Mouse (Mus musculus) forebrain, postnatal 0 days (tissue): Measurements from ENCODE around the gene Mgp. TPM values are rescaled to one million over a fixed set of nuclear protein-coding genes. Genes with fewer than 3 reads are reported as not detected.
"Not testable (repeated sequence)": the region's sequence is repeated elsewhere in the genome, so short reads cannot be mapped to it uniquely, and the experiment has no call there.

ENCODE experiments used
- ATAC-seq: fragments of 200-750 bp; cut with Nextera tagmentation; 2 replicates; pipeline ENCODE4 v1.8.0; 2017; ENCODE audit warnings: mild to moderate bottlenecking, moderate library complexity
- DNase-seq: peaks from one replicate; pipeline ENCODE4 v3.0.0-alpha.2; 2015
- H3K27ac ChIP-seq: fragments of 300-500 bp; sonication (generic); 2 replicates; pipeline ENCODE4 v1.5.1; 2014; ENCODE audit warnings: low read depth, mild to moderate bottlenecking, antibody characterized with exemption, low read length, moderate library complexity, mixed read lengths
- H3K27me3 ChIP-seq: fragments of 300-500 bp; sonication (generic); 2 replicates; pipeline ENCODE4 v1.6.1; 2014; ENCODE audit warnings: mild to moderate bottlenecking, low read length, mixed read lengths; ENCODE audit not compliant: insufficient read depth
- H3K36me3 ChIP-seq: fragments of 300-500 bp; sonication (generic); 2 replicates; pipeline ENCODE4 v1.6.1; 2014; ENCODE audit warnings: mild to moderate bottlenecking, moderate library complexity; ENCODE audit not compliant: insufficient read depth
- H3K4me1 ChIP-seq: fragments of 300-500 bp; sonication (generic); 2 replicates; pipeline ENCODE4 v1.6.1; 2014; ENCODE audit warnings: antibody characterized with exemption; ENCODE audit not compliant: insufficient read depth
- H3K4me2 ChIP-seq: fragments of 300-500 bp; sonication (generic); 2 replicates; pipeline ENCODE4 v1.6.1; 2014; ENCODE audit warnings: low read depth, mild to moderate bottlenecking, moderate library complexity
- H3K4me3 ChIP-seq: fragments of 300-500 bp; sonication (generic); 2 replicates; pipeline ENCODE4 v1.5.1; 2014; ENCODE audit warnings: low read depth, low read length, mixed read lengths
- H3K9ac ChIP-seq: fragments of 300-500 bp; sonication (generic); 2 replicates; pipeline ENCODE4 v1.6.1; 2014; ENCODE audit warnings: mild to moderate bottlenecking
- H3K9me3 ChIP-seq: fragments of 300-500 bp; sonication (generic); 2 replicates; pipeline ENCODE4 v1.6.1; 2016; ENCODE audit warnings: low read length
- CTCF ChIP-seq: sonication (generic); IDR thresholded peaks from 2 replicates; pipeline ENCODE4 v1.5.1; 2016; ENCODE audit warnings: antibody characterized with exemption, control low read depth, low read depth
- WGBS: fragments of 180-500 bp; shearing (Covaris S2); extraction: QIAGEN DNeasy Blood & Tissue Kit; methylation state at CpG from one replicate; pipeline ENCODE4 v1.1.7; 2014; 5-methylcytosine and 5-hydroxymethylcytosine counted together
- polyA plus RNA-seq: library from polyadenylated mRNA; unstranded; fragments of >200 nt; fragmentation: Nextera tagmentation; extraction: Ambion mirVana; gene quantifications from 2 replicates; pipeline ENCODE4 v1.2.1, GENCODE M21; 2015
- total RNA-seq: library from RNA; depleted of rRNA; stranded (reverse); fragments of >200 nt; gene quantifications from 2 replicates; pipeline ENCODE4 v1.2.3, GENCODE M21; 2014

Gene Mgp
- total and polyA plus RNA-seq, 2 experiments from 2014 or later, result 31.2 to 39.9 TPM

DNA sequence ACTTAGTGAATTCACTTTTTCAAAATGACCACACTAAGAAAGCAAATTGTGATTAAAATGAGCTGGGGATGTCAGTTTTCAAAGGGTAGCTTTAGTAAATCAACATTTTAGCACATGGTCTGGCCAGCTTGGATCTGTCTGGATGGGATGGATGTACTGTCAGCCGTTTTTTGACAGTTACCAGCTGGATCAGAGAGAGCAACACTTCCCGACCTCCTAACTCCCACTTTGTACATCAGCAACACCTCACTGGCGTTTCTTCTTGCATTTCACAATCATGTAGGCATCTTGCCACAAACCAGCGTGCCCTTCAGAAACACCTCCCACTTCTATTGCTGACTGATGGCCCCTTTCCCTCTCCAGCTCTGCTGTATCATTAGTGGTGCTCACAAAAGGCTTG lies 22.6 kb upstream of the Mgp start:
- no peaks in the 10 kb centered on the region for H3K36me3 ChIP-seq
- ATAC-seq, result no peak
- no peak overlapping the region for H3K9ac ChIP-seq
- no peak overlapping the region for H3K27ac ChIP-seq
- TF ChIP-seq CTCF, result no peak
- H3K27me3 ChIP-seq, result no peaks in the 10 kb centered on the region
- 61% methylated on average over 4 of the region's 4 CpGs for WGBS
- no peak overlapping the region for H3K4me3 ChIP-seq
- no peaks in the 10 kb centered on the region for H3K9me3 ChIP-seq
- no peak for DNase-seq
- no peaks in the 10 kb centered on the region for H3K4me1 ChIP-seq
- no peak overlapping the region for H3K4me2 ChIP-seq

- no peak overlapping the region for H3K9ac ChIP-seq
- H3K4me2 ChIP-seq, result no peak overlapping the region
- WGBS, result 84% methylated on average over 4 of the region's 4 CpGs
- no peaks in the 10 kb centered on the region for H3K9me3 ChIP-seq
- DNase-seq, result no peak
- H3K27me3 ChIP-seq, result no peaks in the 10 kb centered on the region
- no peak overlapping the region for H3K4me3 ChIP-seq
- no peaks in the 10 kb centered on the region for H3K4me1 ChIP-seq
- ATAC-seq, result no peak
- no peak overlapping the region for H3K27ac ChIP-seq
- no peaks in the 10 kb centered on the region for H3K36me3 ChIP-seq
- no peak for TF ChIP-seq CTCF
Measured at GRCm38 (mm10) chr6:136897789-136898188, 22.2 kb upstream of the Mgp start.

DNA sequence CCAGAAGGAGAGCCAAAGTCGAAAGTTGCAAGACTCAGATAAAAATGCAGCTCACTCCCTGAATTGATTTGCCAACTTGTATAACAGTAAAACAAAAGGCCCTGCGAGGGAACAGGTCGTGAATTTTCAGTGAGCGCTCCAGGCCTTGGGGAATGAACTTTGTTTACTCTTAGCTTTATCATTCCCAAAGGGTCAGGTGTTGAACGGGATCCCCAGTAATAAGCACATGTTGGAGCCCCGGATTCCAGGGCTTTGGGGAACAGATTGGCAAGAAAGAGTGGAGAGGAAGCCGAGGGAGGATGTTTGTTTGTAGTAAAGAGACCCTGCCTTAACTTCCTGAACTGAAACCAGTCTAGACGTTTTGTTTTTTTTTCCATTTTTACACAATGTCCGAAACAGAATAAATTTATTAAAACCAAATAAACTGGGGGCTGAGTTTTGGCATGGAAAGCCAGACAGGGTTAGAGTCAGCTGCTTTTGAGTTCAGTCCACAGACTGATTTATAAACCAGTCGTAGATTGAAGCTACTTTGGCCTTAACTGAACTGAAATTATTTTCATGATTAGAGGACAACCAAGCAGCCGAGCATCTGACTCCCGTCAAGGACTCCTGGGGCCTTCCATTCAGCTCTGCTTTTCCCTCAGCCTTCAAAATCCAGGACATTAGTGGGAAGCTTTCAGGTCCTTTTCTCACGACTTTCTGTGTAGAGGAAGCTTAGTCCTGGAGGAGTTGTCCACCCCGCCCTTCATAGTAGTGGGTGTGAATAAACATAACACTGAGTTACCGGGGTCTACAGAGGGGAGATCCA lies 19.1 kb upstream of the Mgp start:
- Histone ChIP-seq H3K4me1 (no peaks in the 10 kb centered on the region), H3K4me3 (no peak overlapping the region), H3K9ac (no peak overlapping the region), H3K9me3 (no peaks in the 10 kb centered on the region), H3K4me2 (no peak overlapping the region), H3K27me3 (no peaks in the 10 kb centered on the region), H3K36me3 (no peaks in the 10 kb centered on the region), H3K27ac (no peak overlapping the region)
- TF ChIP-seq CTCF, result no peak
- ATAC-seq (no peak), DNase-seq (no peak)
- 61% methylated on average over 15 of the region's 15 CpGs for WGBS

DNA sequence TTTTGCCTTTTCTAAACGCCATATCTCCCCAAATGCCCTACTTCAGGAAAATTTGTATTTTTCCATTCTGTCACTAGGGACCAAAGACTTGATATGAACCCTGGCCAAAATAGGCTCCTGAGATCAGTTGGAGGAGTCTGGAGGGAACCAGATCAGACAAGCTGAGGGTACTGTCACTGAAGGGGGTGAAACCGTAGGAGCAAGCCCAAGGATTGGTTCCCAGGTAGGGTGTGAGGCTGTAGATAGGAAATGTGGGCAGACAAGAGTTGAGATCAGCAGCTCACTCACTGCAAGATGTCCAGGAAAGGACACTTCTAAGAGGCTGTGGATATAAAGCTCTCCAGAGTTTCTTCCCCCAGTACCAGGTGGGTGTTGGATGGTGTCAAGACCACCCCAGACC lies 16.4 kb upstream of the Mgp start:
- Histone ChIP-seq H3K36me3 (no peaks in the 10 kb centered on the region), H3K27me3 (no peaks in the 10 kb centered on the region), H3K4me1 (no peaks in the 10 kb centered on the region), H3K4me2 (no peak overlapping the region), H3K27ac (no peak overlapping the region), H3K9me3 (no peaks in the 10 kb centered on the region), H3K4me3 (no peak overlapping the region), H3K9ac (no peak overlapping the region)
- 93% methylated on average over 2 of the region's 2 CpGs for WGBS
- DNase-seq (no peak), ATAC-seq (no peak)
- TF ChIP-seq CTCF, result no peak

GRCm38 (mm10) chr6:136889554-136889953 lies 13.9 kb upstream of the Mgp start:
- ATAC-seq (no peak), DNase-seq (no peak)
- Histone ChIP-seq H3K36me3 (no peaks in the 10 kb centered on the region), H3K4me1 (no peaks in the 10 kb centered on the region), H3K27me3 (no peaks in the 10 kb centered on the region), H3K4me2 (no peak overlapping the region), H3K27ac (no peak overlapping the region), H3K9me3 (no peaks in the 10 kb centered on the region), H3K4me3 (no peak overlapping the region), H3K9ac (no peak overlapping the region)
- WGBS, result 85% methylated on average over 6 of the region's 6 CpGs
- no peak for TF ChIP-seq CTCF

- WGBS, result 78% methylated on average over 6 of the region's 6 CpGs
- no peak for TF ChIP-seq CTCF
- no peak for ATAC-seq
Measured at GRCm38 (mm10) chr6:136889067-136889466, 13.4 kb upstream of the Mgp start.

DNA sequence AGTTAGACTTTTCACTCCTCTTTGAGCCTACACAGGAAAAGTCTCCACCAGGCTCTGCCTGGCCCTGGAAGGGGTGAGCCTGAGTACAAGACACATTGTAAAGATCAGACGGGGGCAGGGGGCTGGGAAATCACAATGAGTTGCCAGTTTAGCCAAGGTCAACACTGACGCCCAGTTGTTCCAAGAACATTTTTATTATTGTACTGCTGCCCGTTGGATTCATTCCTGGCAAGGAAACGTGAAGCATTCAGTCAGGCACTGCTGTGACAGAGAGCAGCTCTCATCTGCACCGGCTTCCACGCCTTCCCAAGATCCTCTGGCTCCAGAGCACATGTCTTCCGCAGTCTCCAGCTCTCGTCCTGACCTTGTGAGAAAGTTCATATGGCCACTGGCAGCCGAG lies 12.2 kb upstream of the Mgp start:
- TF ChIP-seq CTCF, result no peak
- DNase-seq, result no peak
- no peak overlapping the region for H3K27ac ChIP-seq
- H3K36me3 ChIP-seq, result no peaks in the 10 kb centered on the region
- ATAC-seq, result no peak
- 78% methylated on average over 9 of the region's 9 CpGs for WGBS
- H3K27me3 ChIP-seq, result no peaks in the 10 kb centered on the region
- no peak overlapping the region for H3K4me3 ChIP-seq
- no peak overlapping the region for H3K4me2 ChIP-seq
- H3K9ac ChIP-seq, result no peak overlapping the region
- no peaks in the 10 kb centered on the region for H3K9me3 ChIP-seq
- H3K4me1 ChIP-seq, result no peaks in the 10 kb centered on the region

More at GRCm38 (mm10) chr6:136889067-136889466, 13.4 kb upstream of the Mgp start:
- no peaks in the 10 kb centered on the region for H3K9me3 ChIP-seq
- no peaks in the 10 kb centered on the region for H3K36me3 ChIP-seq
- no peak for DNase-seq
- no peak overlapping the region for H3K27ac ChIP-seq
- H3K4me1 ChIP-seq, result no peaks in the 10 kb centered on the region
- no peak overlapping the region for H3K4me2 ChIP-seq
- no peak overlapping the region for H3K9ac ChIP-seq
- H3K4me3 ChIP-seq, result no peak overlapping the region
- no peaks in the 10 kb centered on the region for H3K27me3 ChIP-seq

DNA sequence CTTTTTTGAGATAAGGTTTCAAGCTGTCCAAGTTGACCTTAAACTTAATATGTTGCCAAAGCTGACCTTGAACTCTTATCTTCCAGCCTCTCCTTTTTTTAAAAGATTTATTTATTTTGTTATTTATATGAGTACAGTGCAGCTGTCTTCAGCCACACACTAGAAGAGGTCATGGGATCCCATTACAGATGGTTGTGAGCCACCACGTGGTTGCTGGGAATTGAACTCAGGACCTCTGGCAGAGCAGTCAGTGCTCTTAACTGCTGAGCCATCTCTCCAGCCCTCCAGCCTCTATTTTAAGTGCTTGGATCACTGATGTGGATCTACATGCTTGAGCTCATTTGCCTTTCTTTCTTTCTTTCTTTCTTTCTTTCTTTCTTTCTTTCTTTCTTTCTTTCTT lies 9.1 kb upstream of the Mgp start:
- not testable (repeated sequence) for DNase-seq, H3K9me3 ChIP-seq, ATAC-seq, H3K4me3 ChIP-seq, H3K4me1 ChIP-seq, H3K36me3 ChIP-seq, H3K9ac ChIP-seq, H3K27me3 ChIP-seq, H3K27ac ChIP-seq, H3K4me2 ChIP-seq
- 55% methylated on average over 1 of the region's 1 CpGs for WGBS
